Mouse (Mus musculus): ENCODE measurements at regions not wholly inside any gene's neighbourhood (a gene's known extent, or its start where the extent isn't known, plus 50 kb on each side); places are given as distances from the start of the nearest gene placed in this dataset.
"Not testable (repeated sequence)": the region's sequence is repeated elsewhere in the genome, so short reads cannot be mapped to it uniquely, and the experiment has no call there.

- TF ChIP-seq E2F4 (IDR thresholded peaks at IDR 0.05; ENCODE audit: insufficient read depth); TCF12 (IDR thresholded peaks at IDR 0.05; ENCODE audit: insufficient read depth, poor library complexity, severe bottlenecking); POLR2A (IDR thresholded peaks at IDR 0.05; ENCODE audit: insufficient read length, low read depth); USF1 (IDR thresholded peaks at IDR 0.05; ENCODE audit: low read depth); MAX (IDR thresholded peaks at IDR 0.05; ENCODE audit: low read depth); POLR2AphosphoS2 (IDR thresholded peaks at IDR 0.05; ENCODE audit: insufficient read length, low read depth); MYOG (IDR thresholded peaks at IDR 0.05; ENCODE audit: control insufficient read depth in 1 of 3, insufficient read depth in 1 of 3, insufficient read length in 2 of 3, low read depth in 2 of 3); MYOD1 (IDR thresholded peaks at IDR 0.05; ENCODE audit: control insufficient read depth in 1 of 3, insufficient read length in 2 of 3, low read depth in 2 of 3); REST (IDR thresholded peaks at IDR 0.05; ENCODE audit: insufficient read depth, insufficient read length): not testable (repeated sequence)
These were observed 145.2 kb downstream of the Pls3 start for GRCm38 (mm10) chrX:75729791-75730190.
